Mouse (Mus musculus): ENCODE data around the gene Phf20.

GRCm38 (mm10) chr2:156147316-156147915 lies 48.9 kb upstream of the Phf20 start:
- no peak for TF ChIP-seq HCFC1 (IDR thresholded peaks at IDR 0.05; ENCODE audit: borderline replicate concordance, insufficient read depth, low read length)
- no peak for TF ChIP-seq MAFK (IDR thresholded peaks at IDR 0.05; ENCODE audit: insufficient read depth, low read depth, low read length)
- TF ChIP-seq CHD2 (IDR thresholded peaks at IDR 0.05; ENCODE audit: low read depth, low read length): 0 out of 2 replicates have a peak, but pooled peaks have one; percentile 23
- no peak for TF ChIP-seq ZNF384 (IDR thresholded peaks at IDR 0.05; ENCODE audit: low read depth, low read length)
- TF ChIP-seq ZC3H11A (IDR thresholded peaks at IDR 0.05; ENCODE audit: borderline replicate concordance, low read depth, low read length): no peak

Measured in ES-E14 (cell line).